Mouse (Mus musculus) frontal cortex, adult 2 months (tissue): ENCODE data around the gene Ube2m. TPM values are rescaled to one million over a fixed set of nuclear protein-coding genes. Genes with fewer than 3 reads are reported as not detected.
A peak's percentile ranks its signal among the peaks of the same experiment; 100 is the strongest.
"Not testable (repeated sequence)": the region's sequence is repeated elsewhere in the genome, so short reads cannot be mapped to it uniquely, and the experiment has no call there.

Source experiments
- DNase-seq, 2 experiments: peaks; one replicate each; pipeline ENCODE4 v3.0.0; 2022; ENCODE audit warnings: low spot score in 1 of 2; ENCODE audit errors: extremely low spot score in 1 of 2
- polyA plus RNA-seq: library from polyadenylated mRNA; depleted of rRNA; stranded (reverse); fragments of >200 nt; gene quantifications from 2 replicates; pipeline ENCODE4 v1.2.3, GENCODE M21; 2012; rRNA removed

Ube2m gene
- 362 and 411 TPM in 2 replicates for polyA plus RNA-seq

GRCm38 (mm10) chr7:13037901-13038555, at the start of gene Ube2m:
Gene Ube2m (minus strand): TSS chr7:13038275.
- DNase-seq = peak; percentile 98 to 100

GRCm38 (mm10) chr7:13072293-13072692, 34.2 kb upstream of the Ube2m start:
- no peak for DNase-seq

- not testable (repeated sequence) for DNase-seq
Measured at GRCm38 (mm10) chr7:13063399-13063798, 25.3 kb upstream of the Ube2m start.

- DNase-seq = no peak
Measured at GRCm38 (mm10) chr7:13059536-13059935, 21.5 kb upstream of the Ube2m start.

- no peak for DNase-seq
Measured at GRCm38 (mm10) chr7:13056913-13057700, 19.0 kb upstream of the Ube2m start.

GRCm38 (mm10) chr7:13054287-13055010, 16.4 kb upstream of the Ube2m start, which contains the start of gene Mzf1:
Gene Mzf1 (minus strand): TSS chr7:13054764.
- peak; percentile 97 for DNase-seq

GRCm38 (mm10) chr7:13053961-13054286, 15.8 kb upstream of the Ube2m start:
- DNase-seq = no peak

GRCm38 (mm10) chr7:13053501-13053900, 15.4 kb upstream of the Ube2m start:
- no peak for DNase-seq

GRCm38 (mm10) chr7:13053001-13053400, 14.9 kb upstream of the Ube2m start:
- DNase-seq = no peak

- peak in 1 of 2 experiments; percentile 7 for DNase-seq
Measured at GRCm38 (mm10) chr7:13046084-13046483, 8.0 kb upstream of the Ube2m start.

- no peak for DNase-seq
Measured at GRCm38 (mm10) chr7:13044254-13044625, 6.2 kb upstream of the Ube2m start.

- no peak for DNase-seq
Measured at GRCm38 (mm10) chr7:13043445-13044253, 5.6 kb upstream of the Ube2m start.

GRCm38 (mm10) chr7:13043120-13043444, 5.0 kb upstream of the Ube2m start:
- DNase-seq = no peak

- DNase-seq = no peak
Measured at GRCm38 (mm10) chr7:13042511-13042910, 4.4 kb upstream of the Ube2m start.

- no peak for DNase-seq
Measured at GRCm38 (mm10) chr7:13041256-13041655, 3.2 kb upstream of the Ube2m start.

- DNase-seq = no peak
Measured at GRCm38 (mm10) chr7:13039181-13039580, 1.1 kb upstream of the Ube2m start.

GRCm38 (mm10) chr7:13038621-13039169, 620 bp upstream of the Ube2m start:
- DNase-seq = peak in 1 of 2 experiments; percentile 38

GRCm38 (mm10) chr7:13037366-13037765, 709 bp downstream of the Ube2m start:
- no peak for DNase-seq

GRCm38 (mm10) chr7:13036806-13037205, 1.3 kb downstream of the Ube2m start:
- no peak for DNase-seq

GRCm38 (mm10) chr7:13035211-13035855, 2.7 kb downstream of the Ube2m start:
- no peak for DNase-seq
